Comparison of ENCODE assay signal across 15 mouse cellular contexts in the genomic region with DNA sequence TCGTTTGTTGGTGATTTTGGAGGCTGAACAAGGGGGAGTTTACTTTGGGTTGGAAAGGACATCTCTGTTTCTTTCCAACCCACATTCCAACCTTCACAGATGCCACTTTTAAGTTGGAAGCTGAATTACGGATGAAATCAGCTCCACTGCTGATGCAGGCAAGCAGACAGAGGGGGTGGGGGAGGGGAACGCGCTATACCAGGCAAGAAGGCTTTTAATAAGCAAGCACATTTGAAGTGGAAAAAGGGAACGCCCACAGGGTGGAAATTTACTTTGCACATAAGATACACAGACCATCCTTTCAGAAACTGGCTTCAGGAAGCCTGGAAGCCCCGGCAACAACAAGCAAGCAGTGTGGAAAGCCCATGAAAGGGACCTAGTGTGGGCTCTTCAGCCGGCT. TPM values are rescaled to one million over a fixed set of nuclear protein-coding genes. Genes with fewer than 3 reads are reported as not detected.
DNase-seq lines count a peak whose midpoint lies in the region; ATAC-seq and TF ChIP-seq lines count a peak whose summit lies in the region.
"Had no signal": no experiment of that assay in that cellular context is flagged by ENCODE, and none has a peak within 500 bp of the region (broad histone marks: within the 10 kb centered on the region; RNA-seq: fewer than 3 reads in every experiment).

No protein-coding gene starts in this region.

- WGBS in hindbrain, postnatal 0 days, result 43% methylated on average over 7 of the region's 7 CpGs
- 59% methylated on average over 7 of the region's 7 CpGs for WGBS in hindbrain, embryonic 13.5 days
- 51% methylated on average over 7 of the region's 7 CpGs for WGBS in lung, embryonic 14.5 days
- WGBS in lung, adult 2 months, result 42% methylated on average over 7 of the region's 7 CpGs
- WGBS in embryonic facial prominence, embryonic 14.5 days, result 43% methylated on average over 7 of the region's 7 CpGs
- 63% methylated on average over 7 of the region's 7 CpGs for WGBS in neural tube, embryonic 15.5 days

- H3K9me3 ChIP-seq in hindbrain, postnatal 0 days (ENCODE audit: low read length), result no peaks in the 10 kb centered on the region
- no peaks in the 10 kb centered on the region for H3K9me3 ChIP-seq in hindbrain, embryonic 13.5 days
- H3K9me3 ChIP-seq in lung, embryonic 14.5 days (ENCODE audit: low read depth, low read length), result no peaks in the 10 kb centered on the region
- H3K9me3 ChIP-seq in embryonic facial prominence, embryonic 14.5 days (ENCODE audit: control insufficient read depth, low read length), result 0 out of 2 replicates have a peak, but pooled peaks cover 5% of the 10 kb centered on the region
- H3K9me3 ChIP-seq in neural tube, embryonic 15.5 days (replicated peaks), result no peaks in the 10 kb centered on the region
- H3K9me3 ChIP-seq: G1E; heart, embryonic 13.5 days had no signal

- H3K9ac ChIP-seq in hindbrain, postnatal 0 days (replicated peaks; ENCODE audit: low read length), result no peak overlapping the region
- no peak overlapping the region for H3K9ac ChIP-seq in hindbrain, embryonic 13.5 days
- no peak overlapping the region for H3K9ac ChIP-seq in lung, embryonic 14.5 days
- no peak overlapping the region for H3K9ac ChIP-seq in embryonic facial prominence, embryonic 14.5 days (ENCODE audit: low read depth, low read length)
- no peak overlapping the region for H3K9ac ChIP-seq in neural tube, embryonic 15.5 days (replicated peaks)
- H3K9ac ChIP-seq: heart, embryonic 13.5 days had no signal

- no peak for TF ChIP-seq POLR2A in lung, adult 2 months (IDR thresholded peaks at IDR 0.05; ENCODE audit: borderline replicate concordance, extremely low read depth, low read depth, low read length)

- H3K36me3 ChIP-seq in hindbrain, postnatal 0 days (ENCODE audit: insufficient read depth, low read length), result no peaks in the 10 kb centered on the region
- no peaks in the 10 kb centered on the region for H3K36me3 ChIP-seq in hindbrain, embryonic 13.5 days
- H3K36me3 ChIP-seq in lung, embryonic 14.5 days (ENCODE audit: insufficient read depth), result no peaks in the 10 kb centered on the region
- H3K36me3 ChIP-seq in embryonic facial prominence, embryonic 14.5 days (ENCODE audit: control insufficient read depth, insufficient read depth, low read length), result no peaks in the 10 kb centered on the region
- H3K36me3 ChIP-seq in neural tube, embryonic 15.5 days, result no peaks in the 10 kb centered on the region
- H3K36me3 ChIP-seq: G1E; heart, embryonic 13.5 days had no signal

- H3K4me3 ChIP-seq in hindbrain, postnatal 0 days (ENCODE audit: low read length), result no peak overlapping the region
- H3K4me3 ChIP-seq in hindbrain, embryonic 13.5 days, result no peak overlapping the region
- no peak overlapping the region for H3K4me3 ChIP-seq in lung, embryonic 14.5 days (ENCODE audit: low read depth, low read length)
- no peak overlapping the region for H3K4me3 ChIP-seq in lung, adult 2 months (replicated peaks; ENCODE audit: extremely low read depth, low read depth, low read length)
- no peak overlapping the region for H3K4me3 ChIP-seq in embryonic facial prominence, embryonic 14.5 days (ENCODE audit: low read depth, low read length)
- no peak overlapping the region for H3K4me3 ChIP-seq in neural tube, embryonic 15.5 days (replicated peaks)
- H3K4me3 ChIP-seq: heart, embryonic 13.5 days had no signal

- DNase-seq in hindbrain, postnatal 0 days (ENCODE audit: low spot score), result peak; percentile 41
- peak; percentile 23 for DNase-seq in lung, embryonic 14.5 days
- DNase-seq in lung, adult 2 months, result no peak
- peak; percentile 72 for DNase-seq in embryonic facial prominence, embryonic 14.5 days (ENCODE audit: low spot score)
- DNase-seq in right cerebral cortex, adult 2 months (ENCODE audit: low spot score in 2 of 2), result peak; percentile 44
- no peak for DNase-seq in kidney, postnatal 4 days
- DNase-seq: adrenal gland, postnatal 25 days; cerebellum, postnatal 36 days; kidney, postnatal 25 days had no signal

- H3K4me2 ChIP-seq in hindbrain, postnatal 0 days (ENCODE audit: low read depth, low read length), result no peak overlapping the region
- no peak overlapping the region for H3K4me2 ChIP-seq in hindbrain, embryonic 13.5 days
- H3K4me2 ChIP-seq in lung, embryonic 14.5 days, result no peak overlapping the region
- no peak overlapping the region for H3K4me2 ChIP-seq in embryonic facial prominence, embryonic 14.5 days (ENCODE audit: low read depth, low read length)
- H3K4me2 ChIP-seq in neural tube, embryonic 15.5 days, result no peak overlapping the region
- H3K4me2 ChIP-seq: heart, embryonic 13.5 days had no signal

- no peak overlapping the region for H3K27ac ChIP-seq in hindbrain, postnatal 0 days
- no peak overlapping the region for H3K27ac ChIP-seq in hindbrain, embryonic 13.5 days
- H3K27ac ChIP-seq in lung, embryonic 14.5 days (ENCODE audit: low read depth), result no peak overlapping the region
- peak overlapping the region; percentile 65 for H3K27ac ChIP-seq in embryonic facial prominence, embryonic 14.5 days (replicated peaks; ENCODE audit: low read depth, low read length)
- no peak overlapping the region for H3K27ac ChIP-seq in neural tube, embryonic 15.5 days (replicated peaks)
- H3K27ac ChIP-seq: heart, embryonic 13.5 days had no signal

- ATAC-seq in hindbrain, postnatal 0 days, result 0 out of 2 replicates have a peak, but pooled peaks have one; percentile 36
- no peak for ATAC-seq in hindbrain, embryonic 13.5 days (ENCODE audit: low FRiP score)
- no peak for ATAC-seq in lung, embryonic 14.5 days (ENCODE audit: insufficient read depth)
- no peak for ATAC-seq in embryonic facial prominence, embryonic 14.5 days (ENCODE audit: low read depth)
- ATAC-seq in neural tube, embryonic 15.5 days (ENCODE audit: low FRiP score), result no peak
- ATAC-seq: intestine, postnatal 0 days; lung, postnatal 0 days had no signal

- TF ChIP-seq CTCF in hindbrain, postnatal 0 days (IDR thresholded peaks at IDR 0.05; ENCODE audit: low read depth), result no peak
- TF ChIP-seq CTCF in lung, embryonic 14.5 days (IDR thresholded peaks at IDR 0.05; ENCODE audit: low read depth), result no peak
- no peak for TF ChIP-seq CTCF in lung, adult 2 months (IDR thresholded peaks at IDR 0.05; ENCODE audit: insufficient read depth, low read length)

- no peaks in the 10 kb centered on the region for H3K4me1 ChIP-seq in hindbrain, postnatal 0 days (ENCODE audit: insufficient read depth, low read length)
- peaks cover 5% of the 10 kb centered on the region for H3K4me1 ChIP-seq in hindbrain, embryonic 13.5 days (replicated peaks)
- no peaks in the 10 kb centered on the region for H3K4me1 ChIP-seq in lung, embryonic 14.5 days (ENCODE audit: insufficient read depth)
- H3K4me1 ChIP-seq in lung, adult 2 months (ENCODE audit: control insufficient read depth, insufficient read depth, low read length), result no peaks in the 10 kb centered on the region
- 0 out of 2 replicates have a peak, but pooled peaks cover 7% of the 10 kb centered on the region for H3K4me1 ChIP-seq in embryonic facial prominence, embryonic 14.5 days (ENCODE audit: control insufficient read depth, insufficient read depth, low read length)
- peaks cover 1% of the 10 kb centered on the region; the same call in 1 of the 2 replicates for H3K4me1 ChIP-seq in neural tube, embryonic 15.5 days

- H3K27me3 ChIP-seq in hindbrain, postnatal 0 days (ENCODE audit: insufficient read depth, low read length), result no peaks in the 10 kb centered on the region
- H3K27me3 ChIP-seq in hindbrain, embryonic 13.5 days, result no peaks in the 10 kb centered on the region
- no peaks in the 10 kb centered on the region for H3K27me3 ChIP-seq in lung, embryonic 14.5 days (ENCODE audit: insufficient read depth, low read length)
- no peaks in the 10 kb centered on the region for H3K27me3 ChIP-seq in embryonic facial prominence, embryonic 14.5 days (replicated peaks; ENCODE audit: control insufficient read depth, insufficient read depth, low read length)
- H3K27me3 ChIP-seq in neural tube, embryonic 15.5 days (replicated peaks), result no peaks in the 10 kb centered on the region
- H3K27me3 ChIP-seq: heart, embryonic 13.5 days had no signal

RNA-seq across cellular contexts. Expression of gene Ift88, which starts 11.7 kb away (rescaled TPM):
- 15.2 and 16.7 TPM in 2 replicates for total RNA-seq in hindbrain, postnatal 0 days (2014; rRNA removed)
- 16.3 and 18.4 TPM in 2 replicates for polyA plus RNA-seq in hindbrain, postnatal 0 days (2015; fragmentation: Nextera tagmentation; extraction: Ambion mirVana)
- polyA plus RNA-seq in hindbrain, embryonic 13.5 days (2015; fragmentation: Nextera tagmentation; extraction: Ambion mirVana), result 21.1 and 23.1 TPM in 2 replicates
- 15.0 and 16.0 TPM in 2 replicates for polyA plus RNA-seq in lung, embryonic 14.5 days (2014; fragmentation: Nextera tagmentation; extraction: Ambion mirVana)
- 6.1 TPM in 2 replicates for polyA plus RNA-seq in lung, adult 2 months (2012; rRNA removed)
- 16.4 and 17.4 TPM in 2 replicates for polyA plus RNA-seq in embryonic facial prominence, embryonic 14.5 days (2014; fragmentation: Nextera tagmentation; extraction: Ambion mirVana)
- polyA plus RNA-seq in neural tube, embryonic 15.5 days (2015; fragmentation: Nextera tagmentation; extraction: Ambion mirVana), result 14.6 and 18.3 TPM in 2 replicates

RNA-seq across cellular contexts. Expression of gene Cryl1, which starts 13.8 kb away (rescaled TPM):
- 13.3 and 16.0 TPM in 2 replicates for total RNA-seq in hindbrain, postnatal 0 days (2014; rRNA removed)
- 19.2 and 19.3 TPM in 2 replicates for polyA plus RNA-seq in hindbrain, postnatal 0 days (2015; fragmentation: Nextera tagmentation; extraction: Ambion mirVana)
- polyA plus RNA-seq in hindbrain, embryonic 13.5 days (2015; fragmentation: Nextera tagmentation; extraction: Ambion mirVana), result 9.2 and 10.8 TPM in 2 replicates
- polyA plus RNA-seq in lung, embryonic 14.5 days (2014; fragmentation: Nextera tagmentation; extraction: Ambion mirVana), result 21.3 and 22.2 TPM in 2 replicates
- 23.3 and 36.9 TPM in 2 replicates for polyA plus RNA-seq in lung, adult 2 months (2012; rRNA removed)
- polyA plus RNA-seq in embryonic facial prominence, embryonic 14.5 days (2014; fragmentation: Nextera tagmentation; extraction: Ambion mirVana), result 32.0 and 37.0 TPM in 2 replicates
- polyA plus RNA-seq in neural tube, embryonic 15.5 days (2015; fragmentation: Nextera tagmentation; extraction: Ambion mirVana), result 12.2 and 24.5 TPM in 2 replicates

Comparison
In these comparisons a context has a peak if more than half of its experiments do, and no peak if none do; other contexts are left out.
1. DNase-seq: peak in hindbrain, postnatal 0 days (single experiment), lung, embryonic 14.5 days (single experiment), embryonic facial prominence, embryonic 14.5 days (single experiment) and right cerebral cortex, adult 2 months (2 of 2); none in lung, adult 2 months (single experiment) and kidney, postnatal 4 days (0 of 2).